Mouse (Mus musculus) ES-E14 (cell line): ENCODE data around the gene Fam219b.

ENCODE experiments used
- CHD2 ChIP-seq: IDR thresholded peaks from 2 replicates; pipeline ENCODE4 v1.6.1; 2014; ENCODE audit warnings: mild to moderate bottlenecking, low read depth, low read length, inconsistent platforms
- HCFC1 ChIP-seq: IDR thresholded peaks from 2 replicates; pipeline ENCODE4 v1.6.1; 2012; ENCODE audit warnings: low read length, inconsistent platforms, borderline replicate concordance; ENCODE audit not compliant: insufficient read depth
- ZNF384 ChIP-seq: IDR thresholded peaks from 2 replicates; pipeline ENCODE4 v1.6.1; 2012; ENCODE audit warnings: low read depth, low read length, inconsistent platforms

DNA sequence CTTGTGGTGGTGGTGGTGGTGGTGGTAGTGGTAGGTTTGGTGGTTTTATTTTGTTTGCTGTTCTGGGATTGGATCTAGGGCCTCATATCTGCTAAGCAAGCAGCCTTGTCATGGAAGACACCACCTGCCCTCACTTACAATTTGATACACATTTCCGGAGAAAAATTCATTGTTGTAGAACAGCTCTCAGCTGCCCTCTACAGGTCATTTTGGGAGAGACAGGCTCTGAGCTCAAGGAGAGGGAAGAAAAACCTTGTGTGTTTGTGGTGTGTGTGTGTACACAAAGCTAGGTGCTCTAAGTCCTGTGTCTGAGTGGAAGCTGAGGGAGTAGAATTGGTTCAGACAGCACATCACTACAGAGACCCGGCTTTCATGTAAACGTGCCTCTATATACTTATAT lies 20.2 kb upstream of the Fam219b start:
- no peak for TF ChIP-seq HCFC1
- TF ChIP-seq CHD2, result no peak
- no peak for TF ChIP-seq ZNF384
